Mouse (Mus musculus) heart, adult 2 months (tissue): ENCODE measurements around the gene Acin1.

Experiments
- CTCF ChIP-seq: fragments of 200-600 bp; IDR thresholded peaks from 2 replicates; pipeline ENCODE4 v1.8.1; 2022; ENCODE audit warnings: antibody characterized with exemption, mild to moderate bottlenecking, moderate library complexity
- EP300 ChIP-seq: fragments of 200-500 bp; IDR thresholded peaks from 2 replicates; pipeline ENCODE4 v1.6.1; 2011; ENCODE audit warnings: low read depth, low read length, control low read depth; ENCODE audit not compliant: insufficient read depth
- POLR2A ChIP-seq: fragments of 200-500 bp; IDR thresholded peaks from 2 replicates; pipeline ENCODE4 v1.6.1; 2011; ENCODE audit warnings: mild to moderate bottlenecking, low read depth, low read length, control low read depth; ENCODE audit not compliant: insufficient read depth

DNA sequence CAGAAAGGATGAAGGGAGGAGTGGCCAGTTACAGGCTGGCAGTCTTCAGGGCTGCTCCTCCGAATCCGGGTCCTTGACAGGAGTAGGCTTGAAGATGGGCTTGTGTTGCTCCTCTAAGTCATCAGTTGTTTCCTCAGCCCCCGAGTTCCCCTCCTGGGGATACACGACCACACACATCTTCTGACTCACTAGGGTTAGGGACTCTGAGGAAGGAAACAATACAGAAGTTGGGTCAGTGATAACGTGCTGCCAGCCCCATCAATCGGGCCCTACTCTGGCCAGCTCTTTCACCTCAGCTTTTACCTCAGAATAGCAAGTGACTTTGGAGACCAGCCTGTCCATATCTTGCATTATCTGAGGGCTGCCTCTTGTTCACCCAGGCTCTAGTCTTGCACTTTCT is 37.3 kb upstream of the Acin1 start:
- TF ChIP-seq POLR2A (no peak), EP300 (no peak), CTCF (no peak)
